Mouse (Mus musculus) Patski (cell line): Measurements from ENCODE around the gene Fh1. TPM values are rescaled to one million over a fixed set of nuclear protein-coding genes. Genes with fewer than 3 reads are reported as not detected.

Experiments
- ATAC-seq: fragments of 100-300 bp; one replicate; pipeline ENCODE4 v1.8.0; 2021
- CTCF ChIA-PET: fragments of 350-600 bp; sonication (Branson Sonifier 250); formaldehyde crosslinking; loops from one replicate; lab custom pipeline; 2022; ENCODE audit warnings: inconsistent platforms; lab: Charles Lee
- POLR2A ChIA-PET: fragments of 350-600 bp; sonication (Branson Sonifier 250); formaldehyde crosslinking; loops from one replicate; lab custom pipeline; 2022; ENCODE audit warnings: antibody characterized with exemption, inconsistent platforms; lab: Charles Lee
- DNase-seq: peaks from one replicate; pipeline ENCODE4 v3.0.0-alpha.2; 2011; ENCODE audit warnings: low read depth, low spot score
- H3K27me3 ChIP-seq: fragments of 371-371 bp; one replicate; pipeline ENCODE4 v1.5.1; 2021
- CTCF ChIP-seq: fragments of 100-300 bp; IDR thresholded peaks from one replicate; pipeline ENCODE4 v1.5.1; 2021
- in situ Hi-C: fragments of 300-500 bp; cut with MboI; formaldehyde crosslinking; loops from 3 replicates; pipeline ENCODE4 v1.11.1; 2018; ENCODE audit warnings: low pct_unique_long_range_greater_than_20kb, mixed read lengths
- polyA plus RNA-seq: library from polyadenylated mRNA; unstranded; gene quantifications from one replicate; pipeline ENCODE4 v1.2.3, GENCODE M21; 2021

The Fh1 gene
- polyA plus RNA-seq, 1 experiment from 2014 or later = 146 TPM

DNA sequence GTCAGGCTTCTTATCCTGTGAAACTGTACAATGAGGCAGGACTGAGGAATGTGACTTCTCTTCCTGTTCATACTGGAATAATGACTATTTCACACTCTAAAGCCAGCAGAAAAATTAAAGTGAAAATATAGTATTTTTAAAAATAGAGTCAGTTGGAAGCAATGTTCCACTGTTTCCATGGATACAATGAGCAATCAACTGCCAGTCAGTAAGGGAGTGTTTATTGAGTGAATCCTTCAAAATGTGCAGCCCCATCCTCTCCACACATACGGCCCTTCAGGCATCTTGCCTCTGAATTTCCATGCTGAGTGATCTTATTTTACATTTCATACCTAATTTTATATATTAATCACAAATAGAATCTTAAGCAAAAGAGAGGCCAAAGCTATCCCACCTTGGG, 74.8 kb downstream of the Fh1 start:
- ATAC-seq = no peak
- in situ Hi-C loops = no loop called here
- TF ChIP-seq CTCF = no peak
- ChIA-PET CTCF (no interaction called here), POLR2A (interaction anchor here (0.6 kb wide), 1 partner anchor 1406 kb away, joined by 3 read pairs; no protein-coding TSS in a partner anchor)
- H3K27me3 ChIP-seq = no peaks in the 10 kb centered on the region
- no peak for DNase-seq

Other genes starting within 250 kb of the Fh1 start
- 0.27 TPM for gene Rgs7, start 133.1 kb downstream of the Fh1 start, polyA plus RNA-seq
- 0.10 TPM for gene Kmo, start 5.3 kb downstream of the Fh1 start, polyA plus RNA-seq
- 0.58 TPM for gene Opn3, start 67.1 kb upstream of the Fh1 start, polyA plus RNA-seq
- 3.8 TPM for gene Chml, start 67.3 kb upstream of the Fh1 start, polyA plus RNA-seq
- not detected for gene Wdr64, start 73.0 kb upstream of the Fh1 start, polyA plus RNA-seq